Mouse (Mus musculus) lung, adult 2 months (tissue): ENCODE measurements at regions not wholly inside any gene's neighbourhood (a gene's known extent, or its start where the extent isn't known, plus 50 kb on each side); places are given as distances from the start of the nearest gene placed in this dataset.

Experiments
- CTCF ChIP-seq: fragments of 200-500 bp; IDR thresholded peaks from 2 replicates; pipeline ENCODE4 v1.5.1; 2011; ENCODE audit warnings: mild to moderate bottlenecking, low read length, control low read depth; ENCODE audit not compliant: insufficient read depth
- POLR2A ChIP-seq: fragments of 200-500 bp; IDR thresholded peaks from 2 replicates; pipeline ENCODE4 v1.6.1; 2011; ENCODE audit warnings: low read depth, mild to moderate bottlenecking, control low read depth, low read length, borderline replicate concordance; ENCODE audit errors: extremely low read depth

- no peak for TF ChIP-seq CTCF
- no peak for TF ChIP-seq POLR2A
Observed at GRCm38 (mm10) chr12:15897539-15897938, 80.8 kb upstream of the Trib2 start.
